Mouse (Mus musculus) liver, embryonic 13.5 days (tissue): ENCODE results near the gene Gjd2. TPM values are rescaled to one million over a fixed set of nuclear protein-coding genes. Genes with fewer than 3 reads are reported as not detected.

ENCODE experiments used
- ATAC-seq: fragments of 200-750 bp; cut with Nextera tagmentation; 2 replicates; pipeline ENCODE4 v1.8.0; 2017; ENCODE audit warnings: low read depth, mild to moderate bottlenecking, moderate number of reproducible peaks, moderate library complexity
- DNase-seq: peaks from one replicate; pipeline ENCODE4 v3.0.0; 2022
- H3K27ac ChIP-seq: fragments of 300-500 bp; sonication (generic); 2 replicates; pipeline ENCODE4 v1.5.1; 2015; ENCODE audit warnings: moderate library complexity, mild to moderate bottlenecking, inconsistent platforms
- H3K27me3 ChIP-seq: fragments of 300-500 bp; sonication (generic); 2 replicates; pipeline ENCODE4 v1.6.1; 2015; ENCODE audit warnings: mild to moderate bottlenecking, inconsistent platforms
- H3K36me3 ChIP-seq: fragments of 300-500 bp; sonication (generic); 2 replicates; pipeline ENCODE4 v1.6.1; 2015; ENCODE audit warnings: mild to moderate bottlenecking, inconsistent platforms
- H3K4me1 ChIP-seq: fragments of 300-500 bp; sonication (generic); replicated peaks from 2 replicates; pipeline ENCODE4 v1.6.1; 2015; ENCODE audit warnings: inconsistent platforms
- H3K4me2 ChIP-seq: fragments of 300-500 bp; sonication (generic); 2 replicates; pipeline ENCODE4 v1.6.1; 2015; ENCODE audit warnings: inconsistent platforms, mild to moderate bottlenecking, moderate library complexity
- H3K4me3 ChIP-seq: fragments of 300-500 bp; sonication (generic); replicated peaks from 2 replicates; pipeline ENCODE4 v1.5.1; 2015; ENCODE audit warnings: mild to moderate bottlenecking, inconsistent platforms
- H3K9ac ChIP-seq: fragments of 300-500 bp; sonication (generic); 2 replicates; pipeline ENCODE4 v1.6.1; 2015; ENCODE audit warnings: mild to moderate bottlenecking, inconsistent platforms
- H3K9me3 ChIP-seq: fragments of 300-500 bp; sonication (generic); replicated peaks from 2 replicates; pipeline ENCODE4 v1.6.1; 2016; ENCODE audit warnings: inconsistent platforms
- WGBS: fragments of 180-500 bp; shearing (Covaris S2); methylation state at CpG from one replicate; pipeline ENCODE4 v1.1.7; 2015; ENCODE audit not compliant: insufficient replicate concordance; 5-methylcytosine and 5-hydroxymethylcytosine counted together
- polyA plus RNA-seq: library from polyadenylated mRNA; unstranded; fragments of >200 nt; fragmentation: Nextera tagmentation; extraction: Ambion mirVana; gene quantifications from 2 replicates; pipeline ENCODE4 v1.2.1, GENCODE M21; 2015

Gene Gjd2
- polyA plus RNA-seq, 1 experiment from 2014 or later = not detected

DNA sequence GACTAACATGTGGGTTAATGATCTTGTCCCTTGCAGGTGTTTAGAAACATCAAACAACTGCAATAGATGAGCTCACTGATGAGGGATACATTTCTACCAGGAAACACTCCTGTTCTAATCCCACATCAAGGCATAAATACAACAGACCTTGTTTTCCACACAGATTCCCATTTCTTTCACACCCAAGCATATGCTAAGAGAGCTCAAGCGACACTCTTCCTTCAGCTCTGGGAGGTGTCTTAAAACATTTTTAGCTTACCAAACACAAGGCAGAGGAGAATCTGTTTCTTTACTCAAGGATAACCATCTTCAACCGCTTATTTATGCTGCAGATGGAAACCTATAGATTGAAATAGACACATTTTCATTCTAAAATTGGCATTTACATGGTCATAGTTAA, 5.1 kb downstream of the Gjd2 start:
- H3K4me3 ChIP-seq = no peak overlapping the region
- H3K4me2 ChIP-seq = no peak overlapping the region
- no peaks in the 10 kb centered on the region for H3K36me3 ChIP-seq
- no peaks in the 10 kb centered on the region for H3K9me3 ChIP-seq
- no peak overlapping the region for H3K27ac ChIP-seq
- DNase-seq (no peak), ATAC-seq (no peak)
- H3K9ac ChIP-seq = no peak overlapping the region
- H3K27me3 ChIP-seq = peaks cover 19% of the 10 kb centered on the region
- WGBS = 47% methylated on average over 2 of the region's 2 CpGs
- H3K4me1 ChIP-seq = no peaks in the 10 kb centered on the region

DNA sequence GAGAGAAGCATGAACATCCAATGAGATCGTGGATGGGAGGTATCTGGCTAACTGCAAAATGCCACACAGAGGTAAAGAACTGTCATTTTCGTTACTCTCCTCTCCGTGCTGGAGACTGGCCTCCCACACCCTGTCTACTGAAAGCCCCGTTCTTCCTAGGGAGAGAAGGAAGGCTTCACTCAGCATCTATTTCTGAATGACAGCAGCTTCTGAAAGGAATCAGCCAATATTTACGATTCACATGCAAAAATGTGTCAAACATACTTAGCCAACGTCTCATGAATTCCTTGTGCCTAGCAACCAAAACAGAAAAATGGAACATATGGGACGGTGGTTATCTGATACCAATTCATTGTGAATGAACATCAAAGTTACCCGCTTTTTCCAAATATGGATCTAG, 15.9 kb downstream of the Gjd2 start:
- Histone ChIP-seq H3K4me1 (no peaks in the 10 kb centered on the region), H3K36me3 (no peaks in the 10 kb centered on the region), H3K27me3 (no peaks in the 10 kb centered on the region), H3K27ac (no peak overlapping the region), H3K4me2 (no peak overlapping the region), H3K4me3 (no peak overlapping the region), H3K9me3 (no peaks in the 10 kb centered on the region), H3K9ac (no peak overlapping the region)
- no peak for DNase-seq
- WGBS = 59% methylated on average over 8 of the region's 8 CpGs
- ATAC-seq = no peak

DNA sequence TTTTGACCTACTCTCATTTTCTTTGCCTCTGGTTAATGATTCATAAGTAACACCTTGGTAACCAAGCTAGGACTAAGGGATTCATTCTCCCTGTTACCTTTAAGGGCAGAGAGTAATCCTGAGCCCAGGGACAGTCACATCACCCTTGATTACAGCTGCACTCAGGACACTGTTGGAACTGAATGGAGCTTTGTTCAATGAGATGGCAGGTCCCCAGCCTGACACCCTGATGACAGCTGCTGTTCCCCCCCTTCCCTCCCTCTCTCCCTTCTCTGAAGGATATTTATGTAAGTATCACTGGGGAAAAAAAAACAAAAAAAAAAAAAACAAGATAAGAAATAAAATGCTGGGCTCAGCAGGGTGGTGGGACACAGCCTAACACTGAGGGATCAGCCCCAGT, 16.5 kb downstream of the Gjd2 start:
- no peak overlapping the region for H3K4me2 ChIP-seq
- no peaks in the 10 kb centered on the region for H3K36me3 ChIP-seq
- no peak overlapping the region for H3K27ac ChIP-seq
- H3K9ac ChIP-seq = no peak overlapping the region
- no peak overlapping the region for H3K4me3 ChIP-seq
- no peak for ATAC-seq
- DNase-seq = no peak
- no peaks in the 10 kb centered on the region for H3K9me3 ChIP-seq
- H3K4me1 ChIP-seq = no peaks in the 10 kb centered on the region
- no peaks in the 10 kb centered on the region for H3K27me3 ChIP-seq

DNA sequence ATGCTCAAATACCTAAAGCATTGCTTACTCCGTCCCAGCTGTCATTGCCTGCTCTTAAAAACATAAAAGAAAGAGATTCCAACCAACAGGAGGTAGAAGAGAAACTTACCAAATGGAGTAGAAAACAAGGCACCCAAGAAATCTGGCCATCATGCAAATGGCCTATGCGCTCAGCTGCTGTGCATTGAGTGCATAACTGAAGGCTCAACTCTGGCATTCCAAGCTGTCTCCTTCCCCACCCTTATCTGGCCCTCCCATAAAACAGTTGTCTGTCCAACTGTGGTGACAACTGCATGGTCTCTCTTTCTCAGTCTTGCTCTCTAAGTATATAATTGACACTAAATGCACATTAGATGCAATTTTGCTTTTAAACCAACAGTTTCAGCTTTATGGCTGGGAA, 28.5 kb downstream of the Gjd2 start:
- H3K4me2 ChIP-seq = no peak overlapping the region
- 69% methylated on average over 2 of the region's 2 CpGs for WGBS
- H3K36me3 ChIP-seq = no peaks in the 10 kb centered on the region
- H3K27ac ChIP-seq = no peak overlapping the region
- H3K9ac ChIP-seq = no peak overlapping the region
- no peaks in the 10 kb centered on the region for H3K9me3 ChIP-seq
- no peak overlapping the region for H3K4me3 ChIP-seq
- ATAC-seq (no peak), DNase-seq (no peak)
- H3K27me3 ChIP-seq = no peaks in the 10 kb centered on the region
- no peaks in the 10 kb centered on the region for H3K4me1 ChIP-seq

DNA sequence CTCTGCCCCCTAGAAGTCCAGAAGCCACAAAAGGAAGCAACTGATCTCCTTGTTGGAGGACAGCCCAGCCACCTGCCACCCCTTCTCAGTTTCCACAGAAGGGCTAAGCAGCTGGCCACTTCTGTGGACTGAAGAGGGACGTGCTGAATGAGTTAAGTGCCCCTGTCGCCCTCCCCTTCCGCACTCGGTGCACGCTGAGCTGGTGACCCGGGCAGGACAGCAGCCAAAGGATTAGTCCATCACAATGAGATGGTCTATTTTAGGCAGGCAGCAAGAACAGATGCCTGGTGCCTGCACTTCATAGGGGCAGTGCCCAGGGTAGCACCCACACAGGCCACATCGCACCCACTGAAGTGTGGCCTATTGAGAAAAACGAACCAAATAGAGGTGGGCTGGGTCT, 32.8 kb downstream of the Gjd2 start:
- H3K4me3 ChIP-seq = no peak overlapping the region
- no peak overlapping the region for H3K27ac ChIP-seq
- H3K9me3 ChIP-seq = no peaks in the 10 kb centered on the region
- no peak for DNase-seq
- no peaks in the 10 kb centered on the region for H3K4me1 ChIP-seq
- no peak for ATAC-seq
- H3K27me3 ChIP-seq = no peaks in the 10 kb centered on the region
- 70% methylated on average over 8 of the region's 8 CpGs for whole genome bisulfite sequencing
- no peaks in the 10 kb centered on the region for H3K36me3 ChIP-seq
- no peak overlapping the region for H3K9ac ChIP-seq
- H3K4me2 ChIP-seq = no peak overlapping the region

GRCm38 (mm10) chr2:113978151-113978771, 35.2 kb downstream of the Gjd2 start:
- Histone ChIP-seq H3K27ac (no peak overlapping the region), H3K4me2 (no peak overlapping the region), H3K36me3 (no peaks in the 10 kb centered on the region), H3K4me3 (no peak overlapping the region), H3K27me3 (no peaks in the 10 kb centered on the region), H3K9me3 (no peaks in the 10 kb centered on the region), H3K4me1 (no peaks in the 10 kb centered on the region), H3K9ac (no peak overlapping the region)
- ATAC-seq (no peak), DNase-seq (no peak)
- WGBS = 44% methylated on average over 5 of the region's 5 CpGs

DNA sequence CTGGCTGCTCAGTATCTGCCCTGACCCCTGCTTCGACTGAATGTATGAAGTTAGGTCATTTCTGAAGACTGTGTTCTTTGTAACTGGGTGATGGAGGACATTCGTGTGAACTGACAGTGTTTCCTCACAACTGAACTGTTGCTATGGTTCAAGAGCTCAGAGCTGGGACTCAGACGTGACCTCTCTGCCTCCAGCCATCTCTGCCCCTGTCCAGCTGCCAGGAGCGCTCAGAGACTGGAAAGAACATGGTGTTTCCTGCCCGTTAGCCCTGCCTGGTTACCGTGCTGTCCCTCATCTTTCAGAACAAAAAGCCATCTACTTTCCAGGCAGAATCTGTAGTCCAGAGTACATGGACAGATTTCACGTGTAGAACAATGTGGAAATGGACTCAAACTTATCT, 39.5 kb downstream of the Gjd2 start:
- Histone ChIP-seq H3K4me1 (no peaks in the 10 kb centered on the region), H3K27ac (no peak overlapping the region), H3K4me2 (no peak overlapping the region), H3K9ac (no peak overlapping the region), H3K4me3 (no peak overlapping the region), H3K27me3 (no peaks in the 10 kb centered on the region), H3K36me3 (no peaks in the 10 kb centered on the region), H3K9me3 (no peaks in the 10 kb centered on the region)
- DNase-seq = no peak
- no peak for ATAC-seq
- 48% methylated on average over 7 of the region's 7 CpGs for WGBS

DNA sequence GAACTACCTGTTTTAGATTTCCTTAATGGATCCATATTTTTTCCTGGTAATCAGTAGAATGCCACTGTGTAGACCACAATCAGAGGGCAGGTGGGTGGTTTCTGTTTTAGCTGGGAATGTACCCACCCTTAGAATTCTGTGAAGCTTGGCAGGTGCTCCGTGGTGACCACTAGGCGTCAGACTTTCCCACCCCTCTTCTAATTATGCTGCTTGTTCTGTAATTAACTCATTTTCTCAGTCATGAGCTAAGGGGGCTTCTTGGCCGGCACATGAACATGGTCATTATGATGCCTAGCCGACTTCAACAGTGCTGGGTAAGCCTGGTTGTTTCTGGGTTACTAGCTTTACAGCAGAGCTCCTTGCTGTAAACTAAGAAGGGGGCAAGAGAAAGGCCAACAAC, 47.0 kb downstream of the Gjd2 start:
- Histone ChIP-seq H3K4me3 (no peak overlapping the region), H3K4me1 (no peaks in the 10 kb centered on the region), H3K27me3 (no peaks in the 10 kb centered on the region), H3K36me3 (no peaks in the 10 kb centered on the region), H3K4me2 (no peak overlapping the region), H3K9ac (no peak overlapping the region), H3K9me3 (no peaks in the 10 kb centered on the region), H3K27ac (no peak overlapping the region)
- no peak for DNase-seq
- WGBS = 33% methylated on average over 4 of the region's 4 CpGs
- no peak for ATAC-seq

Other genes starting within 250 kb of the Gjd2 start
- gene Scg5, start 184.5 kb downstream of the Gjd2 start, polyA plus RNA-seq = 0.12 and 0.21 TPM in 2 replicates
- 17.4 and 22.9 TPM in 2 replicates for gene Arhgap11a, start 165.0 kb downstream of the Gjd2 start, polyA plus RNA-seq
- 25.5 and 60.0 TPM in 2 replicates for gene Actc1, start 39.9 kb upstream of the Gjd2 start, polyA plus RNA-seq
- gene Aqr, start 173.4 kb upstream of the Gjd2 start, polyA plus RNA-seq = 24.9 and 30.1 TPM in 2 replicates
- gene Zfp770, start 187.8 kb upstream of the Gjd2 start, polyA plus RNA-seq = 1.8 and 1.9 TPM in 2 replicates